In genomic region chr14:23502236-23502790, GRCm38 (mm10) we compare ENCODE assay signal across 9 mouse cellular contexts.
DNase-seq lines count a peak whose midpoint lies in the region; ATAC-seq lines count a peak whose summit lies in the region.
"Had no signal": no experiment of that assay in that cellular context is flagged by ENCODE, and none has a peak within 500 bp of the region (broad histone marks: within the 10 kb centered on the region; RNA-seq: fewer than 3 reads in every experiment).

No protein-coding gene starts in this region.

- peak; percentile 89 for DNase-seq in heart, adult 11 months
- DNase-seq in heart, postnatal 36 days, result no peak
- peak; percentile 16 for DNase-seq in right cerebral cortex, postnatal 14 days
- DNase-seq in right cerebral cortex, postnatal 4 days, result no peak
- DNase-seq in kidney, adult 9 months, result peak; percentile 17
- peak; percentile 9 for DNase-seq in lung, postnatal 14 days
- DNase-seq in cerebellum, postnatal 25 days, result no peak
- DNase-seq: cerebellum, adult 2 months had no signal

- ATAC-seq in activated CD4-positive, CD25-positive, alpha-beta regulatory T cell, adult 4 months, result no peak

- intact Hi-C loops in heart, postnatal 36 days (cut with DNase I), result no loop called here

Comparison
In these comparisons a context has a peak if more than half of its experiments do, and no peak if none do; other contexts are left out.
1. DNase-seq: peak in heart, adult 11 months (single experiment), right cerebral cortex, postnatal 14 days (single experiment), kidney, adult 9 months (single experiment) and lung, postnatal 14 days (single experiment); none in heart, postnatal 36 days (0 of 2), right cerebral cortex, postnatal 4 days (single experiment) and cerebellum, postnatal 25 days (0 of 2).